Mouse (Mus musculus) heart, embryonic 16.5 days (tissue): Measurements from ENCODE around the gene Slc39a1. TPM values are rescaled to one million over a fixed set of nuclear protein-coding genes. Genes with fewer than 3 reads are reported as not detected.

Experiments
- ATAC-seq: fragments of 200-750 bp; cut with Nextera tagmentation; replicated peaks from 2 replicates; pipeline ENCODE4 v1.8.0; 2017; ENCODE audit warnings: moderate number of reproducible peaks; ENCODE audit not compliant: insufficient read depth, low FRiP score; ENCODE audit errors: extremely low read depth
- H3K27ac ChIP-seq: fragments of 300-500 bp; sonication (generic); 2 replicates; pipeline ENCODE4 v1.5.1; 2014; ENCODE audit warnings: mild to moderate bottlenecking, low read length, control low read depth, moderate library complexity
- H3K27me3 ChIP-seq: fragments of 300-500 bp; sonication (generic); 2 replicates; pipeline ENCODE4 v1.6.1; 2014; ENCODE audit warnings: low read length, mixed read lengths; ENCODE audit not compliant: control insufficient read depth, insufficient read depth
- H3K36me3 ChIP-seq: fragments of 300-500 bp; sonication (generic); 2 replicates; pipeline ENCODE4 v1.6.1; 2014; ENCODE audit not compliant: control insufficient read depth, insufficient read depth
- H3K4me1 ChIP-seq: fragments of 300-500 bp; sonication (generic); 2 replicates; pipeline ENCODE4 v1.6.1; 2014; ENCODE audit warnings: low read length, mixed read lengths; ENCODE audit not compliant: control insufficient read depth, insufficient read depth
- H3K4me2 ChIP-seq: fragments of 300-500 bp; sonication (generic); 2 replicates; pipeline ENCODE4 v1.6.1; 2014; ENCODE audit warnings: low read depth, mild to moderate bottlenecking, control low read depth, low read length
- H3K4me3 ChIP-seq: fragments of 300-500 bp; sonication (generic); 2 replicates; pipeline ENCODE4 v1.5.1; 2014; ENCODE audit warnings: mild to moderate bottlenecking, control low read depth, low read length
- H3K9ac ChIP-seq: fragments of 300-500 bp; sonication (generic); 2 replicates; pipeline ENCODE4 v1.6.1; 2014; ENCODE audit warnings: low read length, control low read depth
- H3K9me3 ChIP-seq: fragments of 300-500 bp; sonication (generic); replicated peaks from 2 replicates; pipeline ENCODE4 v1.6.1; 2016; ENCODE audit warnings: low read length; ENCODE audit not compliant: control insufficient read depth
- WGBS: fragments of 180-500 bp; shearing (Covaris S2); extraction: QIAGEN DNeasy Blood & Tissue Kit; methylation state at CpG from one replicate; pipeline ENCODE4 v1.1.7; 2014; 5-methylcytosine and 5-hydroxymethylcytosine counted together
- polyA plus RNA-seq: library from polyadenylated mRNA; unstranded; fragments of >200 nt; fragmentation: Nextera tagmentation; extraction: Ambion mirVana; gene quantifications from 2 replicates; pipeline ENCODE4 v1.2.1, GENCODE M21; 2015

Slc39a1 gene
- polyA plus RNA-seq, 1 experiment from 2014 or later: 61.5 TPM

- Histone ChIP-seq H3K4me2 (no peak overlapping the region), H3K4me1 (peaks cover 8% of the 10 kb centered on the region), H3K36me3 (peaks cover 29% of the 10 kb centered on the region), H3K27me3 (no peaks in the 10 kb centered on the region), H3K4me3 (no peak overlapping the region), H3K9ac (no peak overlapping the region), H3K27ac (no peak overlapping the region), H3K9me3 (no peaks in the 10 kb centered on the region)
- no peak for ATAC-seq
- 87% methylated on average over 19 of the region's 19 CpGs for WGBS
These were observed 9.0 kb downstream of the Slc39a1 start for GRCm38 (mm10) chr3:90256731-90257530.

GRCm38 (mm10) chr3:90258521-90258920 is 10.5 kb downstream of the Slc39a1 start:
- Histone ChIP-seq H3K27ac (no peak overlapping the region), H3K4me2 (no peak overlapping the region), H3K9ac (no peak overlapping the region), H3K4me1 (peaks cover 8% of the 10 kb centered on the region), H3K9me3 (no peaks in the 10 kb centered on the region), H3K36me3 (peaks cover 38% of the 10 kb centered on the region), H3K4me3 (no peak overlapping the region), H3K27me3 (no peaks in the 10 kb centered on the region)
- ATAC-seq: no peak
- WGBS: 91% methylated on average over 4 of the region's 4 CpGs

- ATAC-seq: no peak
- Histone ChIP-seq H3K27me3 (no peaks in the 10 kb centered on the region), H3K36me3 (peaks cover 38% of the 10 kb centered on the region), H3K4me3 (no peak overlapping the region), H3K4me2 (no peak overlapping the region), H3K9ac (no peak overlapping the region), H3K27ac (no peak overlapping the region), H3K4me1 (peaks cover 16% of the 10 kb centered on the region), H3K9me3 (no peaks in the 10 kb centered on the region)
- 90% methylated on average over 5 of the region's 5 CpGs for WGBS
These were observed 15.3 kb downstream of the Slc39a1 start for GRCm38 (mm10) chr3:90263121-90263771.

GRCm38 (mm10) chr3:90264687-90265033 is 16.7 kb downstream of the Slc39a1 start:
- ATAC-seq: no peak
- Histone ChIP-seq H3K9ac (peak overlapping the region; percentile 96), H3K27me3 (no peaks in the 10 kb centered on the region), H3K4me1 (peaks cover 16% of the 10 kb centered on the region), H3K4me3 (peak overlapping the region; percentile 81), H3K36me3 (peaks cover 37% of the 10 kb centered on the region), H3K4me2 (peak overlapping the region; percentile 88), H3K9me3 (no peaks in the 10 kb centered on the region), H3K27ac (peak overlapping the region; percentile 99)
- 33% methylated on average over 10 of the region's 10 CpGs for WGBS

- Histone ChIP-seq H3K9ac (peak within 1 kb of the TSS; percentile 96), H3K4me3 (peak within 1 kb of the TSS; percentile 81), H3K9me3 (no peaks in the 10 kb centered on the region), H3K27ac (peak within 1 kb of the TSS; percentile 99), H3K36me3 (peaks cover 30% of the 10 kb centered on the region), H3K27me3 (no peaks in the 10 kb centered on the region), H3K4me2 (peak within 1 kb of the TSS; percentile 88), H3K4me1 (peaks cover 16% of the 10 kb centered on the region)
- under 1% methylated on average over 72 of the region's 87 CpGs for WGBS
- ATAC-seq: peak; percentile 89
These were observed 17.3 kb downstream of the Slc39a1 start, which contains the start of gene Dennd4b for GRCm38 (mm10) chr3:90265034-90265931. TSS of gene Dennd4b (plus strand) at chr3:90265185.

- Histone ChIP-seq H3K27ac (peak overlapping the region; percentile 99), H3K4me3 (peak overlapping the region; percentile 81), H3K9me3 (no peaks in the 10 kb centered on the region), H3K27me3 (no peaks in the 10 kb centered on the region), H3K9ac (peak overlapping the region; percentile 96), H3K4me1 (peaks cover 16% of the 10 kb centered on the region), H3K36me3 (peaks cover 25% of the 10 kb centered on the region), H3K4me2 (peak overlapping the region; percentile 88)
- WGBS: 14% methylated on average over 16 of the region's 16 CpGs
- peak; percentile 53 for ATAC-seq
These were observed 18.2 kb downstream of the Slc39a1 start for GRCm38 (mm10) chr3:90265932-90266741.

GRCm38 (mm10) chr3:90266901-90267775 is 19.2 kb downstream of the Slc39a1 start:
- 92% methylated on average over 20 of the region's 20 CpGs for WGBS
- Histone ChIP-seq H3K36me3 (peaks cover 20% of the 10 kb centered on the region), H3K4me1 (peaks cover 16% of the 10 kb centered on the region), H3K27me3 (no peaks in the 10 kb centered on the region), H3K9ac (peak overlapping the region; percentile 96), H3K27ac (peak overlapping the region; percentile 99), H3K4me3 (peak overlapping the region; percentile 81), H3K9me3 (no peaks in the 10 kb centered on the region), H3K4me2 (peak overlapping the region; percentile 88)
- no peak for ATAC-seq
